Mouse (Mus musculus) C2C12 (cell line): ENCODE results near the gene Ifnb1. TPM values are rescaled to one million over a fixed set of nuclear protein-coding genes. Genes with fewer than 3 reads are reported as not detected.

ENCODE experiments used
- H3K27me3 ChIP-seq: one replicate; pipeline ENCODE4 v1.6.1; 2011; ENCODE audit not compliant: control insufficient read depth, insufficient read depth, insufficient read length
- H3K36me3 ChIP-seq: one replicate; pipeline ENCODE4 v1.6.1; 2011; ENCODE audit not compliant: control insufficient read depth, insufficient read depth
- H3K4me3 ChIP-seq: one replicate; pipeline ENCODE4 v1.5.1; 2011; ENCODE audit warnings: mild to moderate bottlenecking, control low read depth; ENCODE audit not compliant: poor library complexity, insufficient read depth, severe bottlenecking
- H3K79me2 ChIP-seq: one replicate; pipeline ENCODE4 v1.6.1; 2011; ENCODE audit not compliant: control insufficient read depth, insufficient read depth
- H3K79me3 ChIP-seq: one replicate; pipeline ENCODE4 v1.6.1; 2011; ENCODE audit warnings: low read depth, control low read depth
- H3ac ChIP-seq: one replicate; pipeline ENCODE3; 2011; ENCODE audit warnings: low read depth; ENCODE audit not compliant: control insufficient read depth, insufficient read length
- CEBPB ChIP-seq: IDR thresholded peaks from one replicate; pipeline ENCODE4 v1.6.1; 2011; ENCODE audit warnings: low read depth, mild to moderate bottlenecking, control low read depth, moderate library complexity
- CTCF ChIP-seq: IDR thresholded peaks from one replicate; pipeline ENCODE4 v1.5.1; 2011; ENCODE audit not compliant: control insufficient read depth, insufficient read depth, insufficient read length
- FOSL1 ChIP-seq: IDR thresholded peaks from one replicate; pipeline ENCODE4 v1.8.0; 2011; ENCODE audit warnings: mild to moderate bottlenecking, low read length; ENCODE audit not compliant: poor library complexity, insufficient read depth, severe bottlenecking
- MAX ChIP-seq: IDR thresholded peaks from one replicate; pipeline ENCODE4 v1.6.1; 2011; ENCODE audit warnings: mild to moderate bottlenecking, control low read depth
- MYOD1 ChIP-seq: IDR thresholded peaks from one replicate; pipeline ENCODE4 v1.6.1; 2011; ENCODE audit warnings: low read depth; ENCODE audit not compliant: control insufficient read depth, insufficient read length
- MYOG ChIP-seq: IDR thresholded peaks from one replicate; pipeline ENCODE4 v1.6.1; 2011; ENCODE audit not compliant: control insufficient read depth, insufficient read length; ENCODE audit errors: extremely low read depth
- USF1 ChIP-seq: IDR thresholded peaks from one replicate; pipeline ENCODE4 v1.6.1; 2011; ENCODE audit warnings: low read depth, mild to moderate bottlenecking, control low read depth, moderate library complexity
- polyA plus RNA-seq: library from polyadenylated mRNA; unstranded; fragments of >200 nt; fragmentation: generic; extraction: Trizol; gene quantifications from one replicate; pipeline ENCODE4 v1.2.1, GENCODE M21; 2012; ENCODE audit warnings: missing spikeins

Ifnb1 gene
- polyA plus RNA-seq, 1 experiment = not detected

- TF ChIP-seq CTCF (no peak), MYOG (no peak)
- Histone ChIP-seq H3K36me3 (no peaks in the 10 kb centered on the region), H3K4me3 (no peak overlapping the region), H3K79me2 (no peaks in the 10 kb centered on the region), H3K27me3 (no peaks in the 10 kb centered on the region), H3ac (no peak overlapping the region), H3K79me3 (no peaks in the 10 kb centered on the region)
Measured at GRCm38 (mm10) chr4:88489622-88490021, 33.0 kb downstream of the Ifnb1 start.

DNA sequence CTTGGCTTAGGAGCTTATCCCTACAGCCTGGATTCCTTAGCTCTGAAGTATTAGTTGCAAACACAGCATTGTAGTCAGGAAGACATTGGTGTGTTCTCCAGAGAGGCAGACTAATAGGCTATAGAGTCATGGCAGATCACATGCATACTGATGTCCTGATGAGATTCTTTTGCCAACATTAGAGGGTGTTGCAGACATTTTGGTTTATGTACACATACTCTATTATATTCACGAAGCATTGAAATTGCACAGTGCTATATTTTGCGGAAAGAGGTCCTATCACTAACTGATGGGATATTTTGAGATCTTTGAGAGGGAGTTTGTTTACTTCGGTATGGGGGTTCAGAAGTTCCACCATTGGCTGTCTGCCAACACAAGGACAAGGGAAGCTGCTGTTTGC lies 34.5 kb downstream of the Ifnb1 start:
- TF ChIP-seq MAX (no peak), CEBPB (no peak), CTCF (no peak), MYOG (no peak), MYOD1 (no peak), FOSL1 (no peak), USF1 (no peak)
- no peaks in the 10 kb centered on the region for H3K79me2 ChIP-seq

DNA sequence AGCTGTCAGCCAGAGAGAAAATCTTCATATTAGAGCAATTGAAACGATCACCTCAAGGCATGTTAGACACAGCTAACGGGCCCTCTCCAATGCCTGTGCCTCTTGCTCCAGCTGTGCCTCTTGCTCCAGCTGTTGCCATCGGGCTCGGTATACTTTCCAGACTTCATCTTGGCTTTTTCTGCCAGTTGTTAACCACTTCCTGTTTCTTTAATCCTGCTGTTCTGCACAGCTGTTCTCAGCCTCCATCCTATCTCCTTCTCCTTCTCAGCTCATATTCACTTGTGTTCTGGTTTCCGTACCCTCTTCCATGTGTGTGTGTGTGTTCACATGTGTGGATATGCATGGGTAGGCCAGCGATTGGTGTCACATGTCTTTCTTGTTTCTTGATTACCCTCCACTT lies 42.4 kb downstream of the Ifnb1 start:
- H3K27me3 ChIP-seq = no peaks in the 10 kb centered on the region
- no peak overlapping the region for H3K4me3 ChIP-seq
- no peaks in the 10 kb centered on the region for H3K79me2 ChIP-seq
- TF ChIP-seq MYOD1 (peak; percentile 63), CTCF (no peak)
- H3K79me3 ChIP-seq = no peaks in the 10 kb centered on the region
- no peak overlapping the region for H3ac ChIP-seq
- no peaks in the 10 kb centered on the region for H3K36me3 ChIP-seq

More for the DNA sequence above, 34.5 kb downstream of the Ifnb1 start:
- Histone ChIP-seq H3K27me3 (no peaks in the 10 kb centered on the region), H3K36me3 (no peaks in the 10 kb centered on the region), H3K79me3 (no peaks in the 10 kb centered on the region), H3ac (no peak overlapping the region), H3K4me3 (no peak overlapping the region)

DNA sequence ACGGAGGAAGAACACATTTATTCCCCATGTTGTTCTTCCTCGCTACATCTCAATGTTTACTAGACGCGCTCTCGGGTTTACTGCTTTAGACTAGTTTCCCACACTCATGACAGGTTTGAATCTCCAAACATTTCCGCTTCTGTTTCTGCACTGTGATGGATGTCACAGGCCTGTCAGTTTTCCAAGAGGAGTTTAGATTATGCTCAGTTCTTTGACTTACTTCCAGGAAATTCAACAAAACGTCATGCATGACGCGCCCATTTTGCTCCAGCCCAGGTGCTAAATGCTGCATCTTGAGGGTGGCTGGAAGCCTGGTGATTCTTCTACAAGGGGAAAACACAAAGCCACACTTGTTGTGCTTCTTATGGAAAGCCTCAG lies 43.8 kb downstream of the Ifnb1 start:
- no peaks in the 10 kb centered on the region for H3K27me3 ChIP-seq
- H3K79me3 ChIP-seq = no peaks in the 10 kb centered on the region
- H3K36me3 ChIP-seq = no peaks in the 10 kb centered on the region
- TF ChIP-seq FOSL1 = no peak
- no peak for TF ChIP-seq CTCF
- TF ChIP-seq MYOD1 = no peak
- TF ChIP-seq CEBPB = no peak
- TF ChIP-seq MAX = no peak
- no peak for TF ChIP-seq MYOG
- TF ChIP-seq USF1 = no peak
- no peaks in the 10 kb centered on the region for H3K79me2 ChIP-seq
- H3K4me3 ChIP-seq = no peak overlapping the region
- no peak overlapping the region for H3ac ChIP-seq

GRCm38 (mm10) chr4:88478177-88478808 lies 44.3 kb downstream of the Ifnb1 start:
- TF ChIP-seq FOSL1 = no peak
- peak; percentile 25 for TF ChIP-seq USF1
- no peak for TF ChIP-seq MAX
- Histone ChIP-seq H3K79me2 (no peaks in the 10 kb centered on the region), H3K27me3 (no peaks in the 10 kb centered on the region), H3ac (no peak overlapping the region), H3K79me3 (no peaks in the 10 kb centered on the region), H3K4me3 (no peak overlapping the region), H3K36me3 (no peaks in the 10 kb centered on the region)

- Histone ChIP-seq H3K27me3 (no peaks in the 10 kb centered on the region), H3K36me3 (no peaks in the 10 kb centered on the region), H3K79me3 (no peaks in the 10 kb centered on the region), H3ac (no peak overlapping the region), H3K4me3 (no peak overlapping the region), H3K79me2 (no peaks in the 10 kb centered on the region)
- no peak for TF ChIP-seq CTCF
- no peak for TF ChIP-seq MYOG
- no peak for TF ChIP-seq USF1
- TF ChIP-seq MAX = no peak
- peak; percentile 67 for TF ChIP-seq CEBPB
- TF ChIP-seq FOSL1 = no peak
Measured at GRCm38 (mm10) chr4:88476511-88477210, 45.9 kb downstream of the Ifnb1 start.
